Mouse (Mus musculus): ENCODE data around the gene Rbm19. TPM values are rescaled to one million over a fixed set of nuclear protein-coding genes. Genes with fewer than 3 reads are reported as not detected.

Rbm19 gene
- polyA plus RNA-seq, 1 experiment, result 2.3 TPM

GRCm38 (mm10) chr5:120138406-120138805 is 22.1 kb downstream of the Rbm19 start:
- peak overlapping the region; percentile 58 for H3K4me3 ChIP-seq (replicated peaks)
- peaks cover 81% of the 10 kb centered on the region for H3K4me1 ChIP-seq (ENCODE audit: control insufficient read depth)
- peaks cover 97% of the 10 kb centered on the region for H3K36me3 ChIP-seq (ENCODE audit: control insufficient read depth)
- TF ChIP-seq TAL1 (IDR thresholded peaks at IDR 0.05; ENCODE audit: low read length) (no peak), GATA1 (IDR thresholded peaks at IDR 0.05; ENCODE audit: low read length) (no peak)
- H3K9me3 ChIP-seq (ENCODE audit: control insufficient read depth, low read length), result no peaks in the 10 kb centered on the region
- H3K27me3 ChIP-seq (ENCODE audit: control insufficient read depth), result no peaks in the 10 kb centered on the region

- H3K36me3 ChIP-seq (ENCODE audit: control insufficient read depth), result peaks cover 98% of the 10 kb centered on the region
- no peaks in the 10 kb centered on the region for H3K27me3 ChIP-seq (ENCODE audit: control insufficient read depth)
- TF ChIP-seq TAL1 (IDR thresholded peaks at IDR 0.05; ENCODE audit: low read length) (no peak), GATA1 (IDR thresholded peaks at IDR 0.05; ENCODE audit: low read length) (no peak)
- peaks cover 81% of the 10 kb centered on the region for H3K4me1 ChIP-seq (ENCODE audit: control insufficient read depth)
- no peaks in the 10 kb centered on the region for H3K9me3 ChIP-seq (ENCODE audit: control insufficient read depth, low read length)
- H3K4me3 ChIP-seq (replicated peaks), result peak overlapping the region; percentile 58
These were observed 23.0 kb downstream of the Rbm19 start for GRCm38 (mm10) chr5:120139224-120139623.

- no peak for TF ChIP-seq GATA1 (IDR thresholded peaks at IDR 0.05; ENCODE audit: low read length)
- no peak for TF ChIP-seq TAL1 (IDR thresholded peaks at IDR 0.05; ENCODE audit: low read length)
- no peaks in the 10 kb centered on the region for H3K27me3 ChIP-seq (ENCODE audit: control insufficient read depth)
These were observed 27.7 kb downstream of the Rbm19 start for GRCm38 (mm10) chr5:120143941-120144340.

GRCm38 (mm10) chr5:120145371-120146050 is 29.2 kb downstream of the Rbm19 start:
- H3K4me1 ChIP-seq (ENCODE audit: control insufficient read depth), result peaks cover 27% of the 10 kb centered on the region
- H3K27me3 ChIP-seq (ENCODE audit: control insufficient read depth), result no peaks in the 10 kb centered on the region
- TF ChIP-seq TAL1 (IDR thresholded peaks at IDR 0.05; ENCODE audit: low read length) (no peak), GATA1 (IDR thresholded peaks at IDR 0.05; ENCODE audit: low read length) (no peak)
- no peak overlapping the region for H3K4me3 ChIP-seq (replicated peaks)
- H3K9me3 ChIP-seq (ENCODE audit: control insufficient read depth, low read length), result peaks cover 2% of the 10 kb centered on the region; the same call in 1 of the 2 replicates
- peaks cover 95% of the 10 kb centered on the region for H3K36me3 ChIP-seq (ENCODE audit: control insufficient read depth)

More at GRCm38 (mm10) chr5:120143941-120144340, 27.7 kb downstream of the Rbm19 start:
- Histone ChIP-seq H3K9me3 (ENCODE audit: control insufficient read depth, low read length) (peaks cover 2% of the 10 kb centered on the region; the same call in 1 of the 2 replicates), H3K4me3 (replicated peaks) (no peak overlapping the region), H3K36me3 (ENCODE audit: control insufficient read depth) (peaks cover 93% of the 10 kb centered on the region), H3K4me1 (ENCODE audit: control insufficient read depth) (peaks cover 43% of the 10 kb centered on the region)

GRCm38 (mm10) chr5:120146051-120146385 is 29.8 kb downstream of the Rbm19 start:
- no peak overlapping the region for H3K4me3 ChIP-seq (replicated peaks)
- peaks cover 2% of the 10 kb centered on the region; the same call in 1 of the 2 replicates for H3K9me3 ChIP-seq (ENCODE audit: control insufficient read depth, low read length)
- TF ChIP-seq TAL1 (IDR thresholded peaks at IDR 0.05; ENCODE audit: low read length) (no peak), GATA1 (IDR thresholded peaks at IDR 0.05; ENCODE audit: low read length) (no peak)
- peaks cover 25% of the 10 kb centered on the region for H3K4me1 ChIP-seq (ENCODE audit: control insufficient read depth)
- H3K36me3 ChIP-seq (ENCODE audit: control insufficient read depth), result peaks cover 95% of the 10 kb centered on the region
- no peaks in the 10 kb centered on the region for H3K27me3 ChIP-seq (ENCODE audit: control insufficient read depth)

GRCm38 (mm10) chr5:120146909-120147308 is 30.6 kb downstream of the Rbm19 start:
- no peak for TF ChIP-seq GATA1 (IDR thresholded peaks at IDR 0.05; ENCODE audit: low read length)
- no peak for TF ChIP-seq TAL1 (IDR thresholded peaks at IDR 0.05; ENCODE audit: low read length)
- H3K4me3 ChIP-seq (replicated peaks), result no peak overlapping the region
- H3K27me3 ChIP-seq (ENCODE audit: control insufficient read depth), result no peaks in the 10 kb centered on the region
- peaks cover 95% of the 10 kb centered on the region for H3K36me3 ChIP-seq (ENCODE audit: control insufficient read depth)
- H3K4me1 ChIP-seq (ENCODE audit: control insufficient read depth), result peaks cover 25% of the 10 kb centered on the region
- H3K9me3 ChIP-seq (ENCODE audit: control insufficient read depth, low read length), result peaks cover 2% of the 10 kb centered on the region; the same call in 1 of the 2 replicates

- H3K36me3 ChIP-seq (ENCODE audit: control insufficient read depth), result peaks cover 95% of the 10 kb centered on the region
- H3K4me3 ChIP-seq (replicated peaks), result no peak overlapping the region
- H3K4me1 ChIP-seq (ENCODE audit: control insufficient read depth), result peaks cover 19% of the 10 kb centered on the region
- H3K27me3 ChIP-seq (ENCODE audit: control insufficient read depth), result no peaks in the 10 kb centered on the region
- no peak for TF ChIP-seq TAL1 (IDR thresholded peaks at IDR 0.05; ENCODE audit: low read length)
- TF ChIP-seq GATA1 (IDR thresholded peaks at IDR 0.05; ENCODE audit: low read length), result no peak
- peaks cover 2% of the 10 kb centered on the region; the same call in 1 of the 2 replicates for H3K9me3 ChIP-seq (ENCODE audit: control insufficient read depth, low read length)
These were observed 32.0 kb downstream of the Rbm19 start for GRCm38 (mm10) chr5:120148246-120148645.

GRCm38 (mm10) chr5:120151145-120151544 is 34.9 kb downstream of the Rbm19 start:
- Histone ChIP-seq H3K27me3 (ENCODE audit: control insufficient read depth) (no peaks in the 10 kb centered on the region), H3K4me1 (ENCODE audit: control insufficient read depth) (peaks cover 5% of the 10 kb centered on the region), H3K36me3 (ENCODE audit: control insufficient read depth) (peaks cover 77% of the 10 kb centered on the region), H3K4me3 (replicated peaks) (no peak overlapping the region), H3K9me3 (ENCODE audit: control insufficient read depth, low read length) (no peaks in the 10 kb centered on the region)
- TF ChIP-seq TAL1 (IDR thresholded peaks at IDR 0.05; ENCODE audit: low read length) (no peak), GATA1 (IDR thresholded peaks at IDR 0.05; ENCODE audit: low read length) (no peak)

GRCm38 (mm10) chr5:120153140-120153539 is 36.9 kb downstream of the Rbm19 start:
- H3K9me3 ChIP-seq (ENCODE audit: control insufficient read depth, low read length), result no peaks in the 10 kb centered on the region
- no peak overlapping the region for H3K4me3 ChIP-seq (replicated peaks)
- H3K36me3 ChIP-seq (ENCODE audit: control insufficient read depth), result peaks cover 57% of the 10 kb centered on the region
- H3K4me1 ChIP-seq (ENCODE audit: control insufficient read depth), result peaks cover 6% of the 10 kb centered on the region
- H3K27me3 ChIP-seq (ENCODE audit: control insufficient read depth), result no peaks in the 10 kb centered on the region
- no peak for TF ChIP-seq TAL1 (IDR thresholded peaks at IDR 0.05; ENCODE audit: low read length)
- TF ChIP-seq GATA1 (IDR thresholded peaks at IDR 0.05; ENCODE audit: low read length), result no peak
